Mouse (Mus musculus) CH12F3 (cell line): ENCODE measurements around the gene Gm6812.
"Not testable (repeated sequence)": the region's sequence is repeated elsewhere in the genome, so short reads cannot be mapped to it uniquely, and the experiment has no call there.

Source experiments
- in situ Hi-C: fragments of 300-500 bp; cut with MboI; formaldehyde crosslinking; loops from 2 replicates; pipeline ENCODE4 v1.14.3; 2020; ENCODE audit warnings: low sequenced_read_pairs

Gm6812 gene

GRCm38 (mm10) chrX:68892953-68893352, at the start of gene Gm6812:
Gm6812 (minus strand) TSS chrX:68893053.
- in situ Hi-C loops = not testable (repeated sequence)

- in situ Hi-C loops = no loop called here
Observed at GRCm38 (mm10) chrX:68865145-68865544, 27.7 kb downstream of the Gm6812 start.
